Mouse (Mus musculus): ENCODE measurements at regions not wholly inside any gene's neighbourhood (a gene's known extent, or its start where the extent isn't known, plus 50 kb on each side); places are given as distances from the start of the nearest gene placed in this dataset.

DNA sequence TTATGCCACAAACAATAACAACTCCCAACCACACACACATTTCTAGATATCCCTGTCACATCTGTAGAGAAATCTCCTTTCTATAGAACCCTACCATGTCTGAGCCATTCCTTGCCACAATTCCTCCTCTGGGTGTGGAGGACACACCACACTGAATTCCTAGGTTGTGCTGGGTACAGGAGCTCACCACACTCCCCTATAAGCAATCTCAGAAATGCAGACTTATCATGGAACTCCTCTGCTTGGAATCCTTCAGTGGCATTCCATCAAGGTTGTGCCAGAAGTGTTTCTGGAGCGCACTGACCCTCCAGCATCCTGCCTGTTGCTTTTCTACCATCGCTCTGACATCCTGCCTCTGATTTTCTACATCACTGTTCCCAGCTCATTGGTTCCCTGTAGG is 1052.3 kb downstream of the A830018L16Rik start:
- no peak for TF ChIP-seq POLR2A (IDR thresholded peaks at IDR 0.05; ENCODE audit: extremely low read depth, insufficient read depth, low read length)
- no peak for TF ChIP-seq CTCF (IDR thresholded peaks at IDR 0.05; ENCODE audit: extremely low read depth, insufficient read depth, low read length)
